Mouse (Mus musculus): Measurements from ENCODE around the gene Ceacam15.

GRCm38 (mm10) chr7:16628096-16628771 lies 47.3 kb downstream of the Ceacam15 start:
- TF ChIP-seq POLR2A (IDR thresholded peaks at IDR 0.05; ENCODE audit: borderline replicate concordance, extremely low read depth, low read depth, low read length) (no peak), CTCF (IDR thresholded peaks at IDR 0.05; ENCODE audit: insufficient read depth, low read length) (peak; percentile 70)

Measured in lung, adult 2 months (tissue).